Mouse (Mus musculus) small intestine, adult 2 months (tissue): ENCODE measurements around the gene Alk.

Experiments used
- CTCF ChIP-seq: fragments of 200-500 bp; IDR thresholded peaks from 2 replicates; pipeline ENCODE4 v1.5.1; 2012; ENCODE audit warnings: low read depth, mild to moderate bottlenecking, control low read depth, inconsistent platforms, low read length, moderate library complexity, mixed read lengths; ENCODE audit not compliant: insufficient replicate concordance, insufficient read length; ENCODE audit errors: extremely low read depth
- POLR2A ChIP-seq: fragments of 200-500 bp; IDR thresholded peaks from 2 replicates; pipeline ENCODE4 v1.6.1; 2012; ENCODE audit warnings: low read depth, mild to moderate bottlenecking, control low read depth, inconsistent platforms, low read length, moderate library complexity

- no peak for TF ChIP-seq CTCF
- no peak for TF ChIP-seq POLR2A
These were observed 99.8 kb downstream of the Alk start for GRCm38 (mm10) chr17:72504581-72504980.
